Mouse (Mus musculus) left cerebral cortex, adult 9 months (tissue): ENCODE results near the gene Prpf8.

ENCODE experiments used
- DNase-seq, 2 experiments: peaks; one replicate each; pipeline ENCODE4 v3.0.0; 2022; ENCODE audit warnings: low spot score in 2 of 2

Gene Prpf8

DNA sequence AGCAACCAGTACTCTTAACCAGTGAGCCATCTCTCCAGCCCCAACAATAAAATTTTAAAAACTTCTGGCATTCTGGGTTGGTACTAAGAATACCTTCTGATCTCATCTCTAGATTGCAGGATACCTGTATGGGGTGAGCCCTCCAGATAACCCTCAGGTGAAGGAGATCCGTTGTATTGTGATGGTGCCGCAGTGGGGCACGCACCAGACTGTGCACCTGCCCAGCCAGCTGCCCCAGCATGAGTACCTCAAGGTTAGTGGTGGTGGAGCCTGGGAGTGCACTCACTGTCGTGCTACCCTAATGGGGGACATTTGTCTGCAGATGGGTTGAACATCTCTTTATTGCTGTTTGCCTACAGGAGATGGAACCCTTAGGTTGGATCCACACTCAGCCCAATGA, 21.5 kb downstream of the Prpf8 start:
- no peak for DNase-seq

- DNase-seq, result no peak
Observed at GRCm38 (mm10) chr11:75508904-75509303, 22.3 kb downstream of the Prpf8 start.

DNA sequence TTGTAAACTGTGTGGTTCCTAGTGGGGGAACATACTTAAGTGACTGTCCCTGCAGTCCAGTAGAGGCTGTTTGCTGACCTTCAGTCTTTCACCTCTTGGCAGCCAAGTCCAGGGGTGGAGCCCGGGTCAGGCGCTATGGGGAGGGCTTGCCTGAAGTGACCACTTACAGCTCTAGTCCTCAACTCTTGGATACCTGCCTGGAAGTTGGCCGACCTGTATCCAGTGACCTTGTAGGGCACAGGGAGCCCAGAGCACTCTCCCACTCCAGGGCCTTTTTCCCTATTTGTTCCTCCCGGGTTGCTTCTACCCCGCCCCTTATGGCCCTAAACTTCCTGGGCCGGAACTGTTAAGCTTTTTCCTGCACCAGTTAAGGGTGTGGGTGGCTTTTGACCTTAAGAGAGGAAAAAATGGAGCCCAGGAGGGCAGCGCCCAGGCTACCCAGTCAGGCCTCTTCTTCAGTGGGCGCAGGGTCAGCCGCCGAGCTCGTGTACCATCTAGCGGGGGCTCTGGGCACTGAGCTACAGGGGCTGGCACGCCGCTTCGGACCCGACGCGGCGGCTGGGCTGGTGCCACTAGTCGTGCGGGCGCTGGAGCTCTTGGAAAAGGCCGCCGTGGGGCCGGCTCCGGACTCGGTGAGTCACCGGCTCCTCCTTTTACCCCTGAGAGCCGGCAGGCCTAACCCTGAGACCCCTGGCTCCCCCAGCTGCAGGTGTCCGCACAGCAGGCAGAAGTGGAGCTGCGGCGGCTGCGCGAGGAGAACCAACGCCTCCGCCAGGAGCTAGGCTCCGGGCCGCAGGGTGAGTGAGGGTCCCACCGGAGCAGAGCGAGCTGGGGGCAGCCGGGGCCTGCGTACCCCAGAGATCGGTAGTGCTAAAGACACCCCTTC, 23.4 kb downstream of the Prpf8 start, which contains the start of gene Rilp:
Rilp (plus strand) TSS at position 354 of the 886 bp plus-strand sequence.
- no peak for DNase-seq

DNA sequence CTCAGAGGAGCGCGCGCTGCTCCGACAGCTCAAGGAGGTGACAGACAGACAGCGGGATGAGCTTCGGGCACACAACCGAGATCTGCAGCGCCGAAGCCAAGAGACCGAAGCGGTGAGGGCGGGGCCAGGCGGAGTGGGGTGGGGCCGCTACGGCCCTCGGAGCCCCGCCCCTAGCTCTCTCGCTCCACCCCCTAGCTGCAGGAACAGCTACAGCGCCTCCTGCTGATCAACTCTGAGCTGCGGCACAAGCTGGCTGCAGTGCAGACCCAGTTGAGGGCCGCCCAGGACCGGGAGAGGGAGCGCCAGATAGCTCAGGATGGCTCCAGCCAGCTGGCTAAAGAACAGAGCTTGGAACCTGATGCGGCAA, 24.0 kb downstream of the Prpf8 start:
- peak; percentile 69 to 90 for DNase-seq

GRCm38 (mm10) chr11:75511213-75511612, 24.6 kb downstream of the Prpf8 start:
- no peak for DNase-seq

- DNase-seq, result no peak
Observed at GRCm38 (mm10) chr11:75512301-75513018, 25.8 kb downstream of the Prpf8 start.

DNA sequence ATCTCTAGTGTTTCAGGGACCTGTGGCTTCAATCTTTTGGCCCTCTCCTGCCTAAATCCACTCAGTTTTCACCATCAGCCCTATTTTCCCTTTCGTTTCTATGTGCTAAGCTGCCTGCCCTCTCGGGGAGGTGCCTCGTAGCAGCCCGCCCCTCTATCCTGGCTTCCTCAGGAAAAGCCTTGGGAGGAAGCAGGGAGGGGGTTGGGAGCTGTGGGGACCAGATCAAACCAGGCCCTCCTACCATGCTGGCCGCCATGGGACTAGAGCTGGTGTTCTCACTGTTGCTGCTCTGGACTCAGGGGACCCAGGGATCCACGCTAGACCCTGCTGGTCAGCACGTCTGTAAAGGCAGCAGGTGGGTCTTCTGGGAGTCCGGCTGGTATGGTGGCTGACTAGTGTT, 26.7 kb downstream of the Prpf8 start, which contains the start of gene Scarf1:
Scarf1 (plus strand) TSS at position 205 of the 400 bp plus-strand sequence.
- no peak for DNase-seq

- DNase-seq, result no peak
Observed at GRCm38 (mm10) chr11:75515186-75515585, 28.6 kb downstream of the Prpf8 start.

DNA sequence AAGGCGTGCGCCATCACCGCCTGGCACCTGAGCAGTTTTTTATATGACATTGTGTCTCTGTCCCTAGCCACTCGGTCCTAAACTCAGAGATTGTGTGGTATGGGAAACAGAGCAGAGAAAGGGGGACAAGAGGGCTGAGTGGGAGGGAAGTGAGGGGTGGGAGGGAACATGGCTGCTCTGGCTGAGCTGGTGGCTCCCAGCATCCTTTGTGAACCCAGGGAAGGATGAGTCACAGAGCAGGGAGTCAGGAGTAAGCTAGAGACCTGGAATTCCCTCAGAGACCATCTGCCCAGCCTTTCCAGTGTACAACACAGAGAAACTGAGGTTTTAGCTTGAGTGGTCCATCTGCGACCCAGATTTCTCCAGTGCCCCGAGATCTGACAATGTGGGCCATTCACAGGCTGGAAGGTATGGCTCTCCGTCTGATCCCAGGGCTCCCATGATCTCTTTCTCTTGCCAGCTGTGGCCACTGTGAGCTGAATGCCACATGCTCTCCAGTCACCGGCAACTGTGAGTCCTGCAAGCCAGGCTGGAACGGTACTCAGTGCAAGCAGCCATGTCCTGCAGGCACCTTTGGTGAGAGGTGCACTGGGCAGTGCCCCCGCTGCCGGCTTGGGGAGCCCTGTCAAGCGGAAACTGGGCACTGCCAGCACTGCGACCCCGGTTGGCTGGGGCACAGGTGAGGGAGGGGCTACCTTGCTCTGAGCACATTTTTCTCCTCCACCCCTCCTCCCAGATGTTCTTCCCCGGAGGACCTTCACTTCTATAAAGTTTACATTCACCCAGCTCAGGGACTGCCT, 33.4 kb downstream of the Prpf8 start:
- no peak for DNase-seq

- DNase-seq, result no peak
Observed at GRCm38 (mm10) chr11:75521609-75522008, 35.0 kb downstream of the Prpf8 start.

GRCm38 (mm10) chr11:75522793-75523192, 36.2 kb downstream of the Prpf8 start:
- no peak for DNase-seq

DNA sequence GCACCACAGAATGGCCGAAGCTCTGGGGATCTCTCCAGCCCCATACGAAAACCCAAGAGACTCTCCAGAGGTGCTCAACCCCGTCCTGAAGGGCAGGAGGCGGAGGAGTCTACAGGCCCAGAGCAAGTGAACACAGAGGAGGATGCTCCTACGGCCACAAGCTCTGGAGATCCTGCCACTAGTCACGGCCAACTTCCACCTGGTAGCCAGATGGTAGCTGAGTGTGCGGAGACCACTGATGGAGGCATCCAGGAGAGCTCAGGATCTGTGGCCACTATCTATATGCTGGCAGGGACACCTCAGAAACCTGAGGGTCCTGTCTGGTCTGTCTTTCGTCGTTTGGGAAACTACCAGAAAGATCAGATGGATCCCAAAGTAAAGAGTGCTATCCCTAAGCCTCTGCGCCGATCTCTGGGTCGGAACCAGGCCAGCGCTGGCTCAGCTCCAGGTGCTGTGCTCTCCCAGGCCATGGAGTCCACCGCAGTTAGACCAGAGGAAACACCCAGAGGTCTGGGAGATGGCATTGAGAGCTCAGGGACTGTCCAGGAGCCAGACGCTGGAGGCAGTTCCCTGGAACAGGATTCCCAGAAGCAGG, 39.0 kb downstream of the Prpf8 start:
- no peak for DNase-seq

DNA sequence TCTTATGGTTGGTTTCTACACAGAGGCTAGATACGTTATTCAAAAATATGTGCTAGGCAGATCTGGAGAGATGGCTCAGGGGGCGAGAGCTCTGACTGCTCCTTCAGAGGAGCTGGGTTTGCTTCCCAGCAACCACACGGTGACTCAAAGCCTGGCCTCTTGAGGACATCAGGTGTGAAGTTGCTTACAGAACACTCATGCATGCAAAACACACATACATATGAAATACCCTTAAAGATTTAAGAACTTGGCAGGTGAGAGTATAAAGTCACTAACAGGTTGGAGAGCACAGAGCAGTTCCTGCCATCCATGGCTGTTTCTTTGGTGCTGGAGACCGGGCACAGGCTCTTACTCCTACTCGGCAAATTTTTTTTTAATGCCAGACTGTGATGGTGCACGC, 40.3 kb downstream of the Prpf8 start:
- DNase-seq, result no peak

DNA sequence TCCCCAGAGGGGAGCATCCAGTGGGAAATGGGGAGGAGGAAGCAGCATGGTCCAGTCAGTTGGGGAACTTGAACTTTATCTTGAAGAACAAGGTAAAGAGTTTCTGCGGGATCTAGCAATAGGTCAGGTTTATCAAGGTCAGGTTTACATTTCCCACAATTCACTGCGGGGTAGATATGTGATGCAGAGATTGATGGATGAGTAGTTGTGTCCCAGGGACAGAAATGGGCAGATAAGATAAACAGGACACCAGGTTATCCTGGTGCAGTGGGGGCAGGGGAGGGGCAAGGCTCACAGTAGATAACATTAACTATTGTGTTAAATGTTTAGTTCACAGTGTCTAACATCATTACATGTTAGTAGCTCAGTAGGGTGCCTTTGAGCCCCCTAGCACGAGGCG, 43.2 kb downstream of the Prpf8 start:
- no peak for DNase-seq

GRCm38 (mm10) chr11:75530325-75530724, 43.7 kb downstream of the Prpf8 start:
- DNase-seq, result peak in 1 of 2 experiments; percentile 97

- no peak for DNase-seq
Observed at GRCm38 (mm10) chr11:75530845-75531373, 44.3 kb downstream of the Prpf8 start.

GRCm38 (mm10) chr11:75531469-75532242, 45.0 kb downstream of the Prpf8 start, which contains the start of gene Slc43a2:
Gene Slc43a2 (plus strand): TSS chr11:75531694.
- peak; percentile 94 to 98 for DNase-seq

- DNase-seq, result no peak
Observed at GRCm38 (mm10) chr11:75532340-75533277, 46.0 kb downstream of the Prpf8 start.

GRCm38 (mm10) chr11:75533314-75534015, 46.8 kb downstream of the Prpf8 start:
- no peak for DNase-seq
